Mouse (Mus musculus) retina, postnatal 1 day (tissue): ENCODE data around the gene Gm20671.
"Not testable (repeated sequence)": the region's sequence is repeated elsewhere in the genome, so short reads cannot be mapped to it uniquely, and the experiment has no call there.

ENCODE experiments used
- DNase-seq: peaks from one replicate; pipeline ENCODE4 v3.0.0-alpha.2; 2012

Gene Gm20671

DNA sequence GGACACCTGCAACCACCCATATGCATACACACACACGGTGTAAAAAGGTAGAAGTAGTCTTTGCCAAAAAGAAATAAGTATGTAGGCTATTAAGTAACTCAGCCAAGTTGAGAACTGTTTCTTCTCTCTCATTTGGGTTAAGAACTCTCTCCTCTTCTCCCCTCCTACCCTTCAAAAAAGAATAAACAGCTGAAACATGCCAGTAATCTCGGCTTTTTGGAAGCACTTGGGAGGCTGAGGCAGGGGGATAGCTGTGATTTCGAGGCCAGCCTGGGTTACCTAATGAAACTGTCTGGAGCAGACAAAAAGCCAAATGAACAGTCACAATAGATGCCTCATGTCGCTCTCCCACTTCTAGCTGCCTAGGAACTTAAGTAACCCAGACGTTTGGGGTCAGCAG lies 42.2 kb downstream of the Gm20671 start:
- no peak for DNase-seq

DNA sequence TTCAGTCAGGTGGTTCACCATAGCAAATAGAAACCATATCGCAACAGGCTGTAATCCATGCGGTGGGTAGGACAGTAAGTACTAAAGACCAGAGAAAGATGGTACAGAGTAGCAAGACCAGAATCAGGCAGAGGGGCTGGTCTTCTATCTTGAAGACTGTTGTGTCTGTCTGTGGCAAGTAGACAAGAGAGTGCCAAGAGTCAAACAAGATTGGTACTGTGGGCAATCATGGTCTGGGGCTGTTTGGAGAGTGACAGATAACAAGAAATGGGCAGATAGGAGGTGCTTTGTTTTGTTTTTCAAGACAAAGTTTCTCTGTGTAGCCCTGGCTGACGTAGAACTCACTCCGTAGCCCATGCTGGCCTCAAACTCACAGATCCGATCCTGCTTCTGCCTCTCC lies 45.3 kb downstream of the Gm20671 start:
- no peak for DNase-seq

DNA sequence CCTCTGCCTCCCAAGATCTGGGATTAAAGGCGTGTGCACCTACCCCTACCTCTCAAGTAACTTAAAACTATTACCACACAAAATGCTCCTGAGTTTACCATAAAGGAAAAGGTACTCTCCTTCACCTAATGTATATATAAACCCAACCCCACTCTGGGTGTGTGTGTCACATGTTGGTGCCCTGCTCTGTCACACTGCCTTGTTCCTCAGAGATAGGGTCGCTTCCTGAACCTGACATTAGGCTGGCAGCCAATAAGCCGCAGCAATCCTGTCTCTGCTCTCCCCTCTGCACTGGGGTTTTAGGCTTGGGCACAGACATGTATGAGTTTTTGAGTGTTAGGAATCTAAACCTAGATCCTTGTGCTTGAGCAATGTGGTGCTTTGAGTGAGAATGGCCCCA lies 48.7 kb downstream of the Gm20671 start:
- no peak for DNase-seq

DNA sequence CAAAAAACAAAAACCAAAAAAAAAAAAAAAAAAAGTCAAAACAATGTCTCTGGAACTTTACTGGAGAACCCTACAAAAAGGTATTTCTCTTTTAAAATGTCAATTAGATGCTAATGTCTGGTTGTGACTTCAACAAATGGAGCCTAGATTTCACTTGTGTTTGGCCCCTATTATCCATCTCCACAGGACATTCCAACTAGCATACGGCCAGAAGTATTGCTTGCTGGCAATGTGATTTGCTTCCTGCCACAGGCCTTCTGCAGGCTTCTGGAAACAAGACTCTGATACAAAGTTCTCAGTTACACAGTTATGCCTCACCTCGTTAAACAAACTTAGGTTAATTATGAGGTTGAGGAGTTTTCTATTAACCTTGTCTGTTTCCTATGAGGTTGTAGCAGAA lies 54.5 kb downstream of the Gm20671 start:
- no peak for DNase-seq

DNA sequence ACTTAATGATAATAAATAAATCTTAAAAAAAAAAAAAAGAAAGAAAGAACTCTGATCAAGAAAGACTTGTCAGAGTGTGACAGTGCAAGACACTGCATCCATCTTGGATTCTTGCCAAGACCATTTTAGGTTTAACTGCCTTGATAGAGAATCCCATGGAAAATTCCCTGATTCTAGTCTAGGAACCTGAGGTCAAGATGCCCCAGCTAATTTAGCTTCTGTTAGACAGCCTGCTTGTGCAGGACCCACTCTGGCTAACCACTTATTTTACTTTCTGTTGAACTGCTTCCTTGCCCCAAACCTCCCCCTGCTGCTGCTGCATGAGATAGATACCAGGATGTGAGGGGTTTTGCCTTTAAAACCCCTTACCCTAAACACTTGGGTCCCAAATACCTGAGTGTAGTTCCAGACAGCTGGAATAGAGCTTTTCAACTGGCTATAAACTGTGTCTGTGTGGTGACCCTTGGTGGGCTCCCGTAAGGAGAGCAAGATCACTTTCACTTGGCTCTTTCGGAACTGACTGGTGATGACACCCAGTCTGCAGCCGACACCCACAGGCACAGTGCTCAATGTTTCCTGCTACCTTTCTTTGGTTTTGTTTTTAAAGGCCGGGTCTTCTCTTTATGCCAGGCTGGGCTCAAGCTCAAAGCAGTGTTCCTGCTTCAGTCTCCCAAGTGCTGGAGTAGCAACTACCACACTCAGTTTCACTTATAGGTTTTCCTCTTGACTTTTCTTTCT lies 59.1 kb downstream of the Gm20671 start:
- no peak for DNase-seq

DNA sequence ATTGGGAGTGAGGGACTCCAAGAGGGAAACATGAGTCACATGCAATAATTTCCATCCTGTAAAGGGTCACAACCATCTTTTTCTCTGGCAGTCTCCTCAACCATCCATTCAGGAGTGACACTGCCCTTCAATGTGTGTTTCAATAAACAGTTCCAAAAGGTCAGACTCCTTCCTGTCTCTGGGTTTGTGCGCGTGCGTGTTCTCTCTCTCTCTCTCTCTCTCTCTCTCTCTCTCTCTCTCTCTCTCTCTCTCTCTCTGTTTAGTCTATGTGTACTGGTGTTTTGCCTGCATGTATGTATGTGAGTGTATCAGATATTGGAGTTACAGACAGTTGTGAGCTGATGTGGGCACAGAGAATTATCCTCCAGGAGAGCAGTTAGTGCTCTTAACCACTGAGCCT lies 59.9 kb downstream of the Gm20671 start:
- no peak for DNase-seq

DNA sequence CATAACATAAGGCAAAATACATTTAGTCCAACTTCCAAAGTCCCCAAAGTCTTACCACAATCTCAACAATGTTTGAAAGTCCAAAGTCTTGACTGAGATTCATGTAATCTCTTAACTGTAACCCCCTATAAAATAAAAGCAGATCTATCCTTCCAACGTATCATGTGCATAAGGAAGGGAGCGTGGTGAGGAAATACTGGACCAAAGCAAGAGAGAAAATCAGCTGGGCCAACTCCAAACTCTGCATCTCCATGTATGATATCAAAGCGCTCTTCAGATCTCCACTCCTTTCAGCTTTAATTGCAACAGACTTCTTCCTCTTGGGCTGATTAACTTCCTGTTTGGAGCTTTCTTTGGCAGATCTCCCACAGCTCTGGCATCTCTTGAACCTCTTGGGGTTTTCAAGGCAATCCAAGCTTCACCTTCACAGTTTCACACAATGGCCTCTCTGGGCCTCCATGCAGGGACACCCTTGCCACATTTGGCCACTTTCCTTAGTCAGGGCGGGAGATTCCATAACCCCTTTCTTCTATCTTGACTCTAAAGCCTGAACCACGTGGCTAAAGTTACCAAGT lies 65.3 kb downstream of the Gm20671 start:
- DNase-seq = no peak

DNA sequence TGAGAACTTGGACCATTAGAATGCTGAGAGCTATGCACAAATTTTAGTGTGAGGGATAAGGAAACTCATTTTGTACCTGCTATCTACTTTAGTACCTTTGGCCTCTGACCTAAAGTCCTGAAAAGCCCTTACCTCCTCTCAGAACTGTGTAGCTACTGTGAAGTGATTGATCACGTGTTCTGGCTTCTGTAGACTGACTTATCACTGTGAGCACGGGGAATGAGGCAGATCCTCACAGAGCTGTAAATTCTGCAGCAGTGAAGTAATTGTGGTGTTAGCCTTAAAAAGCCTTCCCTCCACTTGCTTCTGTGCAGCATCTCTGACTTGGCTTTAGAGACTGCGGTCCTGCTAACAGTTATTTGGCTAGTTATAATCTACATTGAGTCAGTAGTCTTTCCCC lies 66.1 kb downstream of the Gm20671 start:
- DNase-seq = no peak

DNA sequence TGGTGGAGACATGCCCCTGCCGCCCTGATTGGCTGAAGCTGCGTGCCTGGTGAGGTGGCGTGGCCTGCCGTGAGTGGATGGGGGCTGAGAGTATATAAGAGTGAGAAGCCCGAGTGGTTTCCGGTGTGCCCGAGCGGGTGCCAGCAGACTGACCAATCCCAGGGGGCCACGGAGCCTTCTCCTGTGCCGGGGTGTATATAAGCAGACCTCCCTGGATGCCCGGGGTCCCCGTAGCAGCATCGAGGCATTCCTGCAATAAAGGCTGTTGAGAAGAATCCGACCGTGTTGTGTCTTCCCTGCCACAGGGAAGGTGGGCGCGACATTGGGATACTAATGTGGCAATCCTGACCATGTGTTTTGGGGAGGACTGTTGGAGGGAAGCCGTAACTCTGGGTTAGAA lies 66.6 kb downstream of the Gm20671 start:
- DNase-seq = not testable (repeated sequence)

DNA sequence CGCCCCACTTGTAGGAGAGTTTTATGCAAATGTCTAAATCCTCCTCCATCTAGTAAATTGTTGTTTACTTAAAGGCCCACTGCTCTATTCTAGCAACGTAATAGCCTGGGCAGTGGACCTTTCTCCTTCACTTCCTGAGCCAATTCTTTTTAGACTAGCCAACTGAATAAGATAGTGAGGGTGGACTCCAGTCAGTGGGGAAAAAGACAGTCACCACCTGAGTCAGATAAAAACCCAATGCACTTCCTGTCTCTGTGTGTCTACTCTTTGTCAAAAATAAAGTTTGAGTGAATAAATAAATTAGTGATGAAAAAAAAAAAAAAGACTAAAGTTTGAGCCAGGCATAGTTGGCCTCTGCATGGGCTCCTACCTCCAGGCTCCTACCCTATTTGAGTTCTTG lies 67.2 kb downstream of the Gm20671 start:
- no peak for DNase-seq

DNA sequence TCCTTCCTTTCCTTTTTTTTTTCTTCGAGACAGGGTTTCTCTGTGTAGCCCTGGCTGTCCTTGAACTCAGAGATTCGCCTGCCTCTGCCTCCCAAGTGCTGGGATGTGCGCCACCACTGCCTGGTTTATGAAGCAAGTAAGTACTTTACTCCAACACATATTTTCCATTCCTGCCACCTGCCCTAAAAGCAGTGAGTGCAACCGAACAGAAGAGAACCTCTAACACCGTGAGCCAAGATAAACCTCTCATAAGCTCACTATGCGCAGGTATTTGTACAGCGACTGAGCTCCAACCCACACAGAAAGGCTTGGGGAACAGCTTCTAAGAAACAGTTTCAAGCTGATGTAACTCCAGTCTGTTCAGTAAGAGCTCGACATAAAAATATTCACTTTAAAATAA lies 70.8 kb downstream of the Gm20671 start:
- no peak for DNase-seq

DNA sequence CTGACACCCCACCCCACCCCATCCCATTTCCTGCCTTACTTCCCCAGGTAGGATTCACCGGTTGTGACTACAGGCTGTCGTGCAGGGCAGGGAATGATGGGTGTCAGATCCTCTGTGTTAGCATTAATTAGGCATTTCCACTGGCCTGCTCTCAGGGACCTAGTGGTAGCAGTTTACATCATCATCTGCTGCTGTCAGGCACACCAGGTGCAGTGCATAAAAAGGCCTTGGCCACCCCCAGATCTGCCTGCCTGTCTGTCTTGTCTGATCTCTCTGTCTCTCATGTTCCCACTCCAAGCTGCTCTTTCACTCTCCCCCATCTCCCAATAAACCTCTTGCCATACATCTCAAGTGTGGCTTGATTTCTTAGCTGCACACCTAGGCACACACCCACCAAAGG lies 75.2 kb downstream of the Gm20671 start:
- DNase-seq = no peak

DNA sequence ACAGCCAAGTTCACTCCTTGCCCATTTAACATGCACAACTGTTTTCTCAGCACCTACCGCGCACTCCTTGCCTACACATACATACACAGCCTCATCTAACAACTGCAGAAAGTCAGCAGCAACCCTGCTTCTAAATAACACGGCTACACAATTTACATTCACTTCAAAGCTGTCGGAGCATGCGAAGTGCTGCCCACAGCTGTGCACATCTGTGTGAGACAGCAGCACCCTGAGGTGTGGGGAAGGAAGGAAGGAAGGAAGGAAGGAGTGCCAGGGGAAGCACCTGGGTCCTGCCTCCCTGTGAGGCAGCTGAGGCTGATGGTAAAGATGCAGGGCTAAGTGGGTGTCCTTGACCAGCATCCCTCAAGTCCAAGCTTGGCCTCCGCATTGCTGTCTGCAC lies 78.0 kb downstream of the Gm20671 start:
- DNase-seq = no peak

DNA sequence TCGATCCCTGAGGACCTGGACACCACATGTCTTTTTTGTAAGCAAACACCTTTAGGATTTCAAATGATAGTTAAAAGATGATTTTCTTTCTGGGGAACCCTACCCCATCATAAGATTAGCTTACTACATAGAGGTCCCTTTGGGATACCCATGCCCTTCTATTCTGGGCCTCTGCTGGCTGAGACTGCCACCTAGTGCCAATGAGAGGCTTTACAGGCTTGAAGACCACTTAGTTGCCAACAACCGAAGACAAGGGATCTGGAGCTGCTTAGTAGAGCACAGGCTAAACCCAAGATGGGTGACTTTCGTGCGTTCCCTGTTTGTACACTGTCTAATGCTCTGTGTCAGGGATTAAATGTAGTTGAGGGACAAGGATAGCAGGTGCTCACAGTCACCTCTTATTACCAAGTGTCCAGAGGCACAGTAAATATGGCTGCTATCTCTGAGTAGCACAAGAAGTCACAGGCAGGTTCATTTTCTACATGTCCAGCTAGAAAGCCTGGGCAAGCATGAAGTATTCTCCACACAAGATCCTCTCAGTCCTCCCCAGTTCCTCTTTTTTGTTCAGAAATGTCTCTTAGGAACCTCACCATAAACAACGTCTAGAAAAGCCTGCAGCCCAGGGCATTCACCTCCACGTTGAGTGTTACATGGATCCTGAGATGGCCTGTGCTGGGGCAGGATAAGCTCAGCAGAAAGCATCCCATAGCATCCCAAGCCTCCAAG lies 79.1 kb downstream of the Gm20671 start:
- DNase-seq = peak; percentile 83

DNA sequence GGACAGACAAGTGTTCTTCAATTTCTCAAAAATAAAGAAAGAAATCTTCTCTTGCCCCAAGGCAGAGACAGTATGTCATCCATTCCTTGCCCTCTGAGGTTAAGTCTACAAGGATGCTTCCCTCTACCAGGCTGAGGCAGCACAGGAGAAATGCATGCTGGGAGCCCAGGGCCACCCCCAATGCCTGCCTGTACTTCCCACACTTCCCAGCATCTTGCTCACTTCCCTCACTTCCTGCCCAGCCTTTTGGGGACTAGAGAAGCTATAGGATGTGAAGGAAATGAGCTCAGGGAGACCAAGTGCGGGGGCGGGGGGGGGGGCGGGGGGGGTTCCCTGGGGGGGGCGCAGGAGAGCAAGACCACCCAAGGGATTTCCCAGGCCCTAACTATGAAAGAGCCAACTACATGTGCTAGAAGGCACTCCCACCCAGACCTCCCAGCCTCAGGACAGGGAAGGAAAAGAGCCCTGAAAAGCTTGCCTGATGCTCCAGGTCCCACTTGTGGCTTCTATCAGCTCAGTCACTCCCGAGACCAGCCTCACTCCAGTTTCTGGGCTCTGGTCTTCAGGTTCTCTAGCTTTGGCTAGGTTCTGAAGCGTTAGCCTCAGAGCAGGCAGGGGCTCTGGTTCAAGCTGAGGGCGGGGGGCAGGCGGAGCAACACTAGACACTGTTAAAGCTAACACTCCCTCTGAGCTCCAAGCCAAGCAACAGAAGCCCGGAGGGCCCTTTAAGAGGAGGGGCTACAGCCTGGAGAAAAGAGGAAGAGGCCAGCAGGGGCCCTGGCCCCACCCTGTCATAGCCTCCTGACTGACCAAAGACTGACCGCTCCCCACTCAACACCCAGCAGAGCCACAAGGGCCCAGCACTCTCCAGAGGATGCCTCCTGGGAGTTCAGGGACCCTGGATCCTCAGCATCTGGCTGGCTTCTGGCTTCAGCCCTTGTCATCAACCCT lies 80.9 kb downstream of the Gm20671 start:
- DNase-seq = peak; percentile 87

DNA sequence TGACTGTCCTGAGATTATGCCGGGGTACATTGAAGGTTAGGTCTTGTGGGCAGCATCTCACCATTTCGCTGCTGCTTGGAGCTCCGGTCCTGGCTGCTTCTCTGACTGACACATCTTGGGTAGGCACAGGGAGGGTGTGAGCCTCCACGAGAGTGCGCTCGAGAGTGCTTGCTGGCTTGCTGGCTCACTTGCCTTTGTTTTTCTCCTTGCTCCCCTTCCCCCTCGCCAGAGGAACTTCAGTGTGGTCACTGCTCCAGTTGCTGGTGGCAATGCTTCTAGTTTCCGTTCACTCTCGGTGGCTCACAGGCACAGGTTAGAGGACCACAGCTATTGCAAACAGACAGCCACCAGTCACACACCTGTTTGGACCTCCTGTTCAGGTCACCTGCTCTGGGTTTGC lies 84.8 kb downstream of the Gm20671 start:
- peak; percentile 42 for DNase-seq

DNA sequence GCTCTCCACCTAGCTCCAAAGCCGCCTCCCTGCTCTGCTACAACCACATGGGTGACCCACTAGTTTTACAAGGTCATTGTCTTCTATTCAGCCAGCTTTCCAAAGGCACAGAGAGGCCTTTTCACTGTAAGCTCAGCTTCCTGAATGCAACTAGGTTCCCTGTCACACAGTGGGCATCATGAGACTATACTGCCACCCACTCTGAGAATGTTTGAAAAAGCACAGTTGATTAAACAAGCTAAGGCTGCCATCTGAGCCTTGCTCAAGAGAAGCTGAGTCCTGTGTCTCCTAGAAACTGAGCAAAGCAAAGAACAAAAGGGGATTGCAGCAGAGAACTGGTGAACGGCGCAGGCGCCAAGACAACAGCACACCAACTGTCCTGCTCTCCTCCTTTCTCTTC lies 85.5 kb downstream of the Gm20671 start:
- DNase-seq = not testable (repeated sequence)

DNA sequence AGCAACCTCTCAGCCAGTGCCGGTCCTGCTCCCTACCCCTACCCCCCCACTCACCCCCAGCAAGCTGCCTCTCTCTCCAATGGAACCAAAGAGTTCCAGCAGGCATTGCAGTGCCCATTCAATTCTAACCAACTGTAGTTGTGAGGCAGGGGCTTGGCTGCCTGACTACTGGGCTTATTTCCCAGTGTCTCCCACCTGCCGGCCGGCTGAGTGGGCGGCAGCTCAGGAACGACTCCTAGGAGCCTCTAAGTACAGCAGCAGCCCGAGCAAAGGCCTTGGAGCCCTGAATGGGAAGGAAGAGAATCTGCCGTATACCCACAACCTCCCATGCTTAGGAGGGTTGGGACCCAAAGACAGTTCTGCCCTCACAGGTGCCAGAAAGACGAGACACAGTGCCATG lies 86.1 kb downstream of the Gm20671 start:
- DNase-seq = not testable (repeated sequence)

DNA sequence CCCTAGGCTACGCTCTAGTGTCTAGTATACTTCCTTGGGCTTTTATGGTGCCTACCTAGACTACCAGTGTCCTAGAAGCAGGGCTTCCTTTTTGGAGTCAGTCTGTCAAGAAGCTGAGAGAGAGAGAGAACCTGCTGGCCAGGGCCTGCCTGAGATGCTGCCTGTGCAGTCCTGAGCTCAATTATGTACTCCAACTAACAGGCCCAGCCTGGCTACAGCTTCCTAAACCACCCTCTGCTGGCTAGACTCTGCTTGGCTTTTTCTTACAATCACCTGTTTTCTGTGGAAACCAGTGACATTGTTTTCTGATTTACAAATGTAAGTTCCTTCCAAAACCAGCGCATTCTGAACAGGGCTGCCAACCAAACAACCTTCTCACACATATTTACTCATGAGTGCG lies 86.8 kb downstream of the Gm20671 start:
- no peak for DNase-seq

DNA sequence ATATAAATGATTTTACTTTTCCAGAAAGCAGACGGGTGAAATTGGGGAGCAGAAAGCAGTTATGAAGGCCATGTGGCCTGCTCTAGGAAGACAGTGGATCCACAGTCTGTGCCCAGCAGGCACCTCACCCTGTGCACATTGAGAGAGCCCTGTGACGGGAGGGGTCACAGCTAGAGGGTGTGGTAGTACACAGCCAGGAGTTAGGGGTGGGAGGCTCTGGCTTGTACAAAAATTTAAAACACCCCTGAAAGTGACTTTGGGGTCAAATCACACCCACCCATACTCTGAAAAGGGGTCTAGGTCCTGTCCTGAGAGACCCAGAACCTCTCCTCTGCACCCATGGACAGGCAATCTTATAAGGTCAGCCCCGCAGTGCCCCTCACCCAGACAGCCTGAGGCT lies 90.1 kb downstream of the Gm20671 start:
- DNase-seq = not testable (repeated sequence)

DNA sequence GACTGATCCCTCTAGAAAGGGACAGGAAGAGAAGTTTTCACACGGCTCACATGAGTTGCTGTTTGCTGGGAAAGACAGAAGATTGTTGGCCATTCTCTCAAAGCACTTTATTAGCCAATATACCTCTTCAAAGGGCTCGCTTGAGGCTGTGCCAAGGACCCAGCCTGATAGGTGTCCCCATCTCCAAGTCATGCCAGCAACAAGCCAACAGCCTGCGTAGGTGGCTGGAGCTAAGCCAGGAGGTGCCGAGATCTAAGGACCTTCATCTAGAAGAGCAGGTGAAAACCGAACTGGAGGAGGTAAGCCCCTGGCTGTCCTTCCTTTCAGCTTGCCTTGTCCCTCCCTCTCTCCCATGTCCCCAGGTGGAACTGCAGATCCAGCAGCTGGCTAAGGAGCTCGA lies 91.1 kb downstream of the Gm20671 start:
- DNase-seq = no peak

DNA sequence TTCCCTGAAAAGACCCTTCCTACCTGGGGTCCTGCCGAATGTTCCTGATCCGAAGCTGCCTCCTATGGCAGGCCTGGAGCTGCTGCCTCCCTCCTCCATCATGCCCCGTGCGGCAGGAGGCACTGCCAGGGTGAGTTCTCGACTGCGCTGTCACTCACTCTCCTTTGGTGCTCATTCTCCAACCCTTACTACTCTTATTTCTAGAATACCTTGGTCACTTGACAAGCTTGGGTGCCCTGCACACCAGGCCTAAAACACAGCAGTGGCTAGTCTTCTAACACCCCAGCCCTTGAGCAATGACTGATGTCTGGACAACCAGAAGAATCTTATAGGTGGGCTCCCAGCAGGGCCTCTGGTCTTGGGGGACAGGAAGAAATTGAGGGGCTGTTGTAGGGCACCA lies 93.0 kb downstream of the Gm20671 start:
- DNase-seq = not testable (repeated sequence)

DNA sequence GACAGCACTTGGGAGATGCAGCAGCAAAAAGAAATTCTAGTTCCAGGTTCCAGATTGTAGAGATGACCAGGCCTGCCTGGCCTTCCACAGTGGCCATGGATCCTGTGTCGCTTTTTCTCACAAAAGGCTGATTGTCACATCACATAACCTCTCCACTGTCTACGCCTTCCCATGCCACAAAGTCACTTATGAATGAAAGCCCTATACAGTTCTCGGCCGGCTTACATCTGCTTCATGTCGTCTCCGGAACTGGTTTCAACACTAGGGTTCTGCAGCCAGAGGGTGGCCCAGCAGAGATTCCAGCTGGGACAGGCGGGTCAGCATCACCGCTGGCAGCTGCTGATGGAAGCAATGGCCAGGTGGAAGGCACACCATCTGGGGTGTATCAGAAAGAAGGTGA lies 98.1 kb downstream of the Gm20671 start:
- no peak for DNase-seq
